Mouse (Mus musculus) olfactory bulb, adult 2 months (tissue): ENCODE results near the gene Znrf1.

Experiments used
- CTCF ChIP-seq: fragments of 200-500 bp; IDR thresholded peaks from 2 replicates; pipeline ENCODE4 v1.5.1; 2012; ENCODE audit warnings: low read depth, mild to moderate bottlenecking, low read length, moderate library complexity; ENCODE audit not compliant: insufficient read depth
- POLR2A ChIP-seq: fragments of 200-500 bp; IDR thresholded peaks from 2 replicates; pipeline ENCODE4 v1.6.1; 2012; ENCODE audit warnings: mild to moderate bottlenecking, low read depth, low read length, moderate library complexity; ENCODE audit not compliant: insufficient read depth

GRCm38 (mm10) chr8:111509278-111509677 is 26.6 kb upstream of the Znrf1 start:
- TF ChIP-seq CTCF = no peak
- no peak for TF ChIP-seq POLR2A
